Mouse (Mus musculus) neural tube, embryonic 12.5 days (tissue): ENCODE measurements around the gene Mst1. TPM values are rescaled to one million over a fixed set of nuclear protein-coding genes. Genes with fewer than 3 reads are reported as not detected.

Experiments
- ATAC-seq: fragments of 200-750 bp; cut with Nextera tagmentation; 2 replicates; pipeline ENCODE4 v1.8.0; 2017; ENCODE audit warnings: low read depth, mild to moderate bottlenecking, moderate TSS enrichment, moderate library complexity; ENCODE audit not compliant: low FRiP score
- H3K27ac ChIP-seq: fragments of 300-500 bp; sonication (generic); 2 replicates; pipeline ENCODE4 v1.5.1; 2016
- H3K27me3 ChIP-seq: fragments of 300-500 bp; sonication (generic); replicated peaks from 2 replicates; pipeline ENCODE4 v1.6.1; 2016; ENCODE audit warnings: mild to moderate bottlenecking
- H3K36me3 ChIP-seq: fragments of 300-500 bp; sonication (generic); 2 replicates; pipeline ENCODE4 v1.6.1; 2016; ENCODE audit warnings: mild to moderate bottlenecking
- H3K4me1 ChIP-seq: fragments of 300-500 bp; sonication (generic); 2 replicates; pipeline ENCODE4 v1.6.1; 2016
- H3K4me2 ChIP-seq: fragments of 300-500 bp; sonication (generic); replicated peaks from 2 replicates; pipeline ENCODE4 v1.6.1; 2016; ENCODE audit warnings: mild to moderate bottlenecking
- H3K4me3 ChIP-seq: fragments of 300-500 bp; sonication (generic); 2 replicates; pipeline ENCODE4 v1.5.1; 2016
- H3K9ac ChIP-seq: fragments of 300-500 bp; sonication (generic); 2 replicates; pipeline ENCODE4 v1.6.1; 2016; ENCODE audit warnings: mild to moderate bottlenecking
- H3K9me3 ChIP-seq: fragments of 300-500 bp; sonication (generic); 2 replicates; pipeline ENCODE4 v1.6.1; 2016; ENCODE audit warnings: mild to moderate bottlenecking
- WGBS: fragments of 180-500 bp; shearing (Covaris S2); methylation state at CpG from one replicate; pipeline ENCODE4 v1.1.7; 2016; 5-methylcytosine and 5-hydroxymethylcytosine counted together
- polyA plus RNA-seq: library from polyadenylated mRNA; unstranded; fragments of >200 nt; fragmentation: Nextera tagmentation; extraction: Ambion mirVana; gene quantifications from 2 replicates; pipeline ENCODE4 v1.2.1, GENCODE M21; 2016

The Mst1 gene
- polyA plus RNA-seq, 1 experiment from 2014 or later: 0.44 TPM

- no peaks in the 10 kb centered on the region for H3K27me3 ChIP-seq
- H3K9ac ChIP-seq: no peak overlapping the region
- peaks cover 71% of the 10 kb centered on the region for H3K36me3 ChIP-seq
- peaks cover 17% of the 10 kb centered on the region for H3K4me1 ChIP-seq
- H3K4me2 ChIP-seq: no peak overlapping the region
- WGBS: 95% methylated on average over 7 of the region's 7 CpGs
- H3K4me3 ChIP-seq: no peak overlapping the region
- ATAC-seq: no peak
- no peaks in the 10 kb centered on the region for H3K9me3 ChIP-seq
- H3K27ac ChIP-seq: no peak overlapping the region
Measured at GRCm38 (mm10) chr9:108090611-108091120, 10.4 kb downstream of the Mst1 start.

- ATAC-seq: no peak
- Histone ChIP-seq H3K9ac (peak overlapping the region; percentile 84), H3K27ac (no peak overlapping the region), H3K27me3 (no peaks in the 10 kb centered on the region), H3K4me1 (peaks cover 17% of the 10 kb centered on the region), H3K4me2 (peak overlapping the region; percentile 87), H3K9me3 (no peaks in the 10 kb centered on the region), H3K36me3 (peaks cover 44% of the 10 kb centered on the region), H3K4me3 (peak overlapping the region; percentile 84)
- WGBS: 82% methylated on average over 10 of the region's 10 CpGs
Measured at GRCm38 (mm10) chr9:108093586-108093985, 13.3 kb downstream of the Mst1 start.

GRCm38 (mm10) chr9:108094184-108094941 lies 14.1 kb downstream of the Mst1 start, which contains the start of gene Apeh:
Gene Apeh, minus strand, starts transcription at chr9:108094606.
- no peaks in the 10 kb centered on the region for H3K9me3 ChIP-seq
- no peak within 1 kb of the TSS for H3K27ac ChIP-seq
- peaks cover 17% of the 10 kb centered on the region for H3K4me1 ChIP-seq
- H3K4me2 ChIP-seq: peak within 1 kb of the TSS; percentile 87
- peak within 1 kb of the TSS; percentile 84 for H3K4me3 ChIP-seq
- H3K27me3 ChIP-seq: no peaks in the 10 kb centered on the region
- peak within 1 kb of the TSS; percentile 84 for H3K9ac ChIP-seq
- H3K36me3 ChIP-seq: peaks cover 44% of the 10 kb centered on the region
- WGBS: under 1% methylated on average over 52 of the region's 52 CpGs
- peak; percentile 92 for ATAC-seq

DNA sequence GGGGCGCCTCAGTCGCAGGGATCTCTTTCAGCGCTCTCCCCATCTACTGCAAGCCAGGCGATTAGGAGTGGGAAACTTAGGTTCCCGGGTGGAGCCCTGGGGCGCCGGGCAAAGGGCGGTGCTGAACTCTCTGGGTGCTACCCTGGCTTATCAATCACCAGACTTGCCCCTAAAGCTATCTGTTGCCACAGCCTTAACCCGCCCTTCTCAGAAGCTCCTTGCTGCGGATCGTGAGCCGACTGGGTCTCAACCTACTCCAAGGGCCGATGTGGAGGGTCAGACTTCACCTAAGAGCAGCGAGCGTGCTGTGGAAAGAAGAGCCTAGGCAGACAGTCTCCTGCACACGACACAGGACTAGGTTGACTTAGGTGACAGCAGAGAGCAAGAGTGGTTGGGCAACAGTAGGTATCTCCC lies 14.8 kb downstream of the Mst1 start:
- H3K27ac ChIP-seq: no peak overlapping the region
- H3K9me3 ChIP-seq: no peaks in the 10 kb centered on the region
- peaks cover 17% of the 10 kb centered on the region for H3K4me1 ChIP-seq
- peak; percentile 42 for ATAC-seq
- H3K4me3 ChIP-seq: peak overlapping the region; percentile 84
- H3K4me2 ChIP-seq: peak overlapping the region; percentile 87
- 0% methylated on average over 16 of the region's 16 CpGs for WGBS
- H3K36me3 ChIP-seq: peaks cover 44% of the 10 kb centered on the region
- no peaks in the 10 kb centered on the region for H3K27me3 ChIP-seq
- peak overlapping the region; percentile 84 for H3K9ac ChIP-seq

- H3K4me1 ChIP-seq: peaks cover 17% of the 10 kb centered on the region
- peak overlapping the region; percentile 87 for H3K4me2 ChIP-seq
- H3K36me3 ChIP-seq: peaks cover 39% of the 10 kb centered on the region
- no peak; the same call in 1 of the 2 replicates for ATAC-seq
- H3K9me3 ChIP-seq: no peaks in the 10 kb centered on the region
- H3K4me3 ChIP-seq: no peak overlapping the region
- no peaks in the 10 kb centered on the region for H3K27me3 ChIP-seq
- H3K9ac ChIP-seq: no peak overlapping the region; the same call in 1 of the 2 replicates
- WGBS: 14% methylated on average over 3 of the region's 3 CpGs
- H3K27ac ChIP-seq: no peak overlapping the region
Measured at GRCm38 (mm10) chr9:108095518-108095917, 15.3 kb downstream of the Mst1 start.

GRCm38 (mm10) chr9:108095949-108096712 lies 15.9 kb downstream of the Mst1 start:
- Histone ChIP-seq H3K4me3 (no peak overlapping the region), H3K27ac (no peak overlapping the region), H3K36me3 (peaks cover 33% of the 10 kb centered on the region), H3K4me2 (peak overlapping the region; percentile 87; the same call in 1 of the 2 replicates), H3K4me1 (peaks cover 17% of the 10 kb centered on the region), H3K27me3 (no peaks in the 10 kb centered on the region), H3K9me3 (no peaks in the 10 kb centered on the region), H3K9ac (no peak overlapping the region)
- 56% methylated on average over 10 of the region's 10 CpGs for WGBS
- ATAC-seq: no peak

GRCm38 (mm10) chr9:108099619-108100018 lies 19.4 kb downstream of the Mst1 start:
- Histone ChIP-seq H3K27me3 (no peaks in the 10 kb centered on the region), H3K9ac (no peak overlapping the region), H3K4me2 (no peak overlapping the region), H3K27ac (no peak overlapping the region), H3K4me1 (peaks cover 11% of the 10 kb centered on the region), H3K4me3 (no peak overlapping the region), H3K9me3 (no peaks in the 10 kb centered on the region), H3K36me3 (peaks cover 37% of the 10 kb centered on the region)
- ATAC-seq: no peak
- 86% methylated on average over 8 of the region's 8 CpGs for WGBS

DNA sequence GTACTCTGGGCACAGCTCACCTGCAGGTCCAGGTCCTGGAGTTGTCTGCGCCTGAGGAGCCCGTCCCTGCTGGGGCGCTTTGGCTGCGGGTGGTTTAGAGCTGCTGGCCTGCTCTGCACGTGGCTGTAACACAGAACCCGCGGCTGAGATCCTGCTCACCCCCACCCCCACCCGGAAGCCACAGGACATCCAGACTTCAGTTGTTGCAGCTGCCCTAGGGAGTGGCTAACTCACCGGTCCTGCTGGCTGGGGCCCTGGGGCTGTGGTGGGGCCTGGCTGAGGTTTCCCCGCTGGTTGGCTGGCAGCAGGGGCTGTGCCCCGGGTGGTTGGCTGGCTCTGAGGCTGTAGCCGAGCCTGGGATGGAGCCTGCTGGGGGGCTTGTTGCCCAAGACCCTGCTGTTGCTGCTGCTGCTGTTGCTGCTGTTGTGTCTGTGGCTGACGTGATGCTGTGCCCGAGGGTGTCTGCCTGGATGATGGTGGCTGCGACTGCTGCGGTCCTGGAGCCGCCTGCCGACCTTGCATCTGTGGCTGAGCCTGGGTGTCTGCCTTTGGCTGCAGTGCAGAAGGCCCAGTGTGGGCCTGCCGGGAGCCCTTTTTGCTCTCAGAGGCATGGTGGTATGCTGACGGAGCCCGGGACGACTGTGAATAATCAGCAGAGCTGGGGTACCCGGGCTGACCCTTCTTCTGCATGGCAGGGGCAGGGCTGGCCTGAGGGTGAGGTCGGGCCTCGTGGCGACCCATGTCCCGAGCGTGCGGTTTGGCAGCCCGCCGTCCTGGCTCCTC lies 24.7 kb downstream of the Mst1 start:
- Histone ChIP-seq H3K4me1 (peaks cover 18% of the 10 kb centered on the region), H3K27me3 (peaks cover 5% of the 10 kb centered on the region), H3K27ac (no peak overlapping the region), H3K9ac (peak overlapping the region; percentile 33; the same call in 1 of the 2 replicates), H3K36me3 (peaks cover 56% of the 10 kb centered on the region), H3K9me3 (no peaks in the 10 kb centered on the region), H3K4me2 (peak overlapping the region; percentile 31), H3K4me3 (no peak overlapping the region)
- WGBS: 39% methylated on average over 31 of the region's 31 CpGs
- 0 out of 2 replicates have a peak, but pooled peaks have one; percentile 33 for ATAC-seq

- no peak overlapping the region for H3K4me3 ChIP-seq
- WGBS: 74% methylated on average over 12 of the region's 12 CpGs
Measured at GRCm38 (mm10) chr9:108105549-108105863, 25.3 kb downstream of the Mst1 start.

DNA sequence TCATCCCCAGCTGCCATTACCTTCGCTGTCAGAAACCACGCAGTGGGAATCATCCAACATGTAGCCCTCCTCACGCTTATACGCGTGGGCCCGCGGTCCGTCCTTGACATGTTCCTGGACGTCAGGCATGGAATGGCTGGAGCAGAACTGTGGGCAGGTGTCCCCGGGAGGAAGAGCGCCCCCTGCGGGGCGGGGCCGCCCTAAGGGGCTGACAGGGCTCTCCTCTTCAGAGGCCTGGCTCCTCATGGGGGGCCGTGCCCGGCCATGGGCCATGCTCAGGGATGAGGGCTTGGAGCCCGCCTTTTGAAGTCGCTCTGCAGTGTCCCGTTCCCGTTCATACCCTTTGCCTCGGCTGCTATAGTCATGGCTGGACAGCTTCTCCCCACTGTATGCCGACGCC lies 25.9 kb downstream of the Mst1 start:
- H3K9ac ChIP-seq: no peak overlapping the region

More at GRCm38 (mm10) chr9:108105549-108105863, 25.3 kb downstream of the Mst1 start:
- H3K4me1 ChIP-seq: peaks cover 20% of the 10 kb centered on the region
- 0 out of 2 replicates have a peak overlapping the region, but pooled peaks have one; percentile 31 for H3K4me2 ChIP-seq
- H3K9ac ChIP-seq: no peak overlapping the region; the same call in 1 of the 2 replicates
- peaks cover 5% of the 10 kb centered on the region for H3K27me3 ChIP-seq
- H3K27ac ChIP-seq: no peak overlapping the region
- no peaks in the 10 kb centered on the region for H3K9me3 ChIP-seq
- no peak for ATAC-seq
- peaks cover 61% of the 10 kb centered on the region for H3K36me3 ChIP-seq

GRCm38 (mm10) chr9:108107867-108108266 lies 27.6 kb downstream of the Mst1 start:
- H3K4me3 ChIP-seq: no peak overlapping the region
- no peak for ATAC-seq
- H3K27me3 ChIP-seq: peaks cover 9% of the 10 kb centered on the region
- no peak overlapping the region for H3K27ac ChIP-seq
- peaks cover 32% of the 10 kb centered on the region for H3K4me1 ChIP-seq
- no peaks in the 10 kb centered on the region for H3K9me3 ChIP-seq
- H3K9ac ChIP-seq: no peak overlapping the region
- 94% methylated on average over 16 of the region's 16 CpGs for WGBS
- no peak overlapping the region for H3K4me2 ChIP-seq
- H3K36me3 ChIP-seq: peaks cover 71% of the 10 kb centered on the region

More for the DNA sequence above, 25.9 kb downstream of the Mst1 start:
- Histone ChIP-seq H3K4me2 (no peak overlapping the region), H3K27ac (no peak overlapping the region), H3K27me3 (peaks cover 8% of the 10 kb centered on the region), H3K4me3 (no peak overlapping the region), H3K9me3 (no peaks in the 10 kb centered on the region), H3K36me3 (peaks cover 66% of the 10 kb centered on the region), H3K4me1 (peaks cover 26% of the 10 kb centered on the region)
- WGBS: 92% methylated on average over 23 of the region's 23 CpGs
- no peak for ATAC-seq
